Mouse (Mus musculus) midbrain, embryonic 11.5 days (tissue): ENCODE measurements around the gene Irx2. TPM values are rescaled to one million over a fixed set of nuclear protein-coding genes. Genes with fewer than 3 reads are reported as not detected.
A peak's percentile ranks its signal among the peaks of the same experiment; 100 is the strongest.

Source experiments
- ATAC-seq: fragments of 200-750 bp; cut with Nextera tagmentation; 2 replicates; pipeline ENCODE4 v1.8.0; 2017; ENCODE audit warnings: moderate TSS enrichment, moderate library complexity; ENCODE audit not compliant: low FRiP score
- DNase-seq: peaks from one replicate; pipeline ENCODE4 v3.0.0; 2015; ENCODE audit warnings: low spot score; ENCODE audit errors: missing footprints
- H3K27ac ChIP-seq: fragments of 300-500 bp; sonication (generic); 2 replicates; pipeline ENCODE4 v1.5.1; 2014; ENCODE audit warnings: low read depth, low read length
- H3K27me3 ChIP-seq: fragments of 300-500 bp; sonication (generic); 2 replicates; pipeline ENCODE4 v1.6.1; 2014; ENCODE audit warnings: mild to moderate bottlenecking, low read length, moderate library complexity, mixed read lengths; ENCODE audit not compliant: control insufficient read depth, insufficient read depth
- H3K36me3 ChIP-seq: fragments of 300-500 bp; sonication (generic); 2 replicates; pipeline ENCODE4 v1.6.1; 2014; ENCODE audit warnings: mild to moderate bottlenecking, low read length, moderate library complexity, mixed read lengths; ENCODE audit not compliant: control insufficient read depth, insufficient read depth
- H3K4me1 ChIP-seq: fragments of 300-500 bp; sonication (generic); 2 replicates; pipeline ENCODE4 v1.6.1; 2014; ENCODE audit warnings: low read length; ENCODE audit not compliant: control insufficient read depth, insufficient read depth
- H3K4me2 ChIP-seq: fragments of 300-500 bp; sonication (generic); 2 replicates; pipeline ENCODE4 v1.6.1; 2014; ENCODE audit warnings: mild to moderate bottlenecking, moderate library complexity
- H3K4me3 ChIP-seq: fragments of 300-500 bp; sonication (generic); 2 replicates; pipeline ENCODE4 v1.5.1; 2014; ENCODE audit warnings: low read depth, low read length
- H3K9ac ChIP-seq: fragments of 300-500 bp; sonication (generic); 2 replicates; pipeline ENCODE4 v1.6.1; 2014; ENCODE audit warnings: low read length
- H3K9me3 ChIP-seq: fragments of 300-500 bp; sonication (generic); 2 replicates; pipeline ENCODE4 v1.6.1; 2016; ENCODE audit warnings: low read length; ENCODE audit not compliant: control insufficient read depth
- WGBS: fragments of 180-500 bp; shearing (Covaris S2); extraction: QIAGEN DNeasy Blood & Tissue Kit; methylation state at CpG from one replicate; pipeline ENCODE4 v1.1.7; 2014; 5-methylcytosine and 5-hydroxymethylcytosine counted together
- polyA plus RNA-seq: library from polyadenylated mRNA; unstranded; fragments of >200 nt; fragmentation: Nextera tagmentation; extraction: Ambion mirVana; gene quantifications from 2 replicates; pipeline ENCODE4 v1.2.1, GENCODE M21; 2014

Gene Irx2
- polyA plus RNA-seq, 1 experiment from 2014 or later = 38.9 TPM

DNA sequence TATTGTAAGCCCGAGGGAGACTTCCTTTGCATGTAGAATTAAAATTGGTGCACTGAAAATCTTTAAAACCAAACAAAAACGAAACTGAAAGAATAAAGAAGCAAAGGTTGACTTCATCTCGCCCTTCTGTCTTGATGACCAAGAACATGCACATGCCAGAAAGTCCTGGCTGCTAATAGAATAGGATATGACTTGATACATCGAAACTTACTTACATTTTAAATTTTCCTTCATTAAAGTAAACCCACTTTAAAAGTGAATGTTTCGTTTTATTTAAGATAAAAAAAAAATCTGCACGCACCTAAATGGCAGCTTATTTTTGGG lies 3.8 kb upstream of the Irx2 start:
- no peaks in the 10 kb centered on the region for H3K9me3 ChIP-seq
- 4% methylated on average over 6 of the region's 6 CpGs for WGBS
- H3K36me3 ChIP-seq = no peaks in the 10 kb centered on the region
- peaks cover 25% of the 10 kb centered on the region for H3K4me1 ChIP-seq
- peaks cover 47% of the 10 kb centered on the region for H3K27me3 ChIP-seq
- DNase-seq (no peak), ATAC-seq (no peak)
- peak overlapping the region; percentile 29 for H3K4me3 ChIP-seq
- H3K9ac ChIP-seq = peak overlapping the region; percentile 31; the same call in 1 of the 2 replicates
- no peak overlapping the region for H3K27ac ChIP-seq
- H3K4me2 ChIP-seq = peak overlapping the region; percentile 56

- peak overlapping the region; percentile 19 for H3K4me3 ChIP-seq
- WGBS = 7% methylated on average over 28 of the region's 28 CpGs
- H3K9me3 ChIP-seq = no peaks in the 10 kb centered on the region
- ATAC-seq (no peak), DNase-seq (peak; percentile 95)
- peaks cover 47% of the 10 kb centered on the region for H3K27me3 ChIP-seq
- peaks cover 25% of the 10 kb centered on the region for H3K4me1 ChIP-seq
- H3K4me2 ChIP-seq = peak overlapping the region; percentile 56; the same call in 1 of the 2 replicates
- H3K9ac ChIP-seq = 0 out of 2 replicates have a peak overlapping the region, but pooled peaks have one; percentile 5
- H3K36me3 ChIP-seq = no peaks in the 10 kb centered on the region
- H3K27ac ChIP-seq = no peak overlapping the region
Measured at GRCm38 (mm10) chr13:72625236-72625950, 3.2 kb upstream of the Irx2 start.

GRCm38 (mm10) chr13:72627391-72628321 lies 964 bp upstream of the Irx2 start:
- H3K9me3 ChIP-seq = no peaks in the 10 kb centered on the region
- under 1% methylated on average over 42 of the region's 42 CpGs for WGBS
- H3K4me3 ChIP-seq = peak overlapping the region; percentile 92
- H3K4me1 ChIP-seq = peaks cover 31% of the 10 kb centered on the region
- H3K36me3 ChIP-seq = peaks cover 3% of the 10 kb centered on the region; the same call in 1 of the 2 replicates
- peak; percentile 98 for DNase-seq
- peaks cover 44% of the 10 kb centered on the region for H3K27me3 ChIP-seq
- peak overlapping the region; percentile 75 for H3K27ac ChIP-seq
- no peak for ATAC-seq
- peak overlapping the region; percentile 97 for H3K9ac ChIP-seq
- H3K4me2 ChIP-seq = peak overlapping the region; percentile 88

DNA sequence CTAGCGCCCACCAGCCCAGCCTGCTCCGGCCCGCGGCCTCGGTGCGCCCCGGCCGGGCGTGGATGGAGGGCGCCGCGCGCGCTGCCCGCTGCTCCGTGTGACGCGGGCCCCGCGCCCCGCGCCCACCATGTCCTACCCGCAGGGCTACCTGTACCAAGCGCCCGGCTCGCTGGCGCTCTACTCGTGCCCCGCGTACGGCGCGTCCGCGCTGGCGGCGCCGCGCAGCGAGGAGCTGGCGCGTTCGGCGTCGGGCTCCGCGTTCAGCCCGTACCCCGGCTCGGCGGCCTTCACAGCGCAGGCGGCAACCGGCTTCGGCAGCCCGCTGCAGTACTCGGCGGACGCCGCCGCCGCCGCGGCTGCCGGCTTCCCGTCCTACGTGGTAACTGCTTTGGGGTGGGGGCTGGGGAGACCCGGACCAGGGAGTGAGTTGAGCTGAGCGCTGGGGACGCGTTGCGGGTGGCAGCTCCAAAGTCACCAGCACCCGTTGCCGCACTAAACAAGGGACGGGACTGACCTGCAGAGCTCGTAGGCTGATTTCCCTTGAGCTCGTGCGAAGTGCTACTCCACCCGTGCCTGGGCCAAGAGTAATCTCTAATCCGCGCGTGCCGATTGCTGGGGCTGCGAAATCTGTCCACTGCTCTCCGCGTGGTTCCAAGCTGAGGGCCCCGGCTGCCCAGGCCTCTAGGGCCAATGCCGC lies 463 bp downstream of the Irx2 start:
- WGBS = under 1% methylated on average over 60 of the region's 88 CpGs
- peak overlapping the region; percentile 88 for H3K4me2 ChIP-seq
- H3K27me3 ChIP-seq = peaks cover 32% of the 10 kb centered on the region
- H3K9me3 ChIP-seq = no peaks in the 10 kb centered on the region
- H3K4me1 ChIP-seq = peaks cover 30% of the 10 kb centered on the region
- peak overlapping the region; percentile 97 for H3K9ac ChIP-seq
- H3K27ac ChIP-seq = peak overlapping the region; percentile 87
- peak overlapping the region; percentile 92 for H3K4me3 ChIP-seq
- peak; percentile 5; the same call in 1 of the 2 replicates for ATAC-seq
- peak; percentile 98 for DNase-seq
- peaks cover 3% of the 10 kb centered on the region; the same call in 1 of the 2 replicates for H3K36me3 ChIP-seq

DNA sequence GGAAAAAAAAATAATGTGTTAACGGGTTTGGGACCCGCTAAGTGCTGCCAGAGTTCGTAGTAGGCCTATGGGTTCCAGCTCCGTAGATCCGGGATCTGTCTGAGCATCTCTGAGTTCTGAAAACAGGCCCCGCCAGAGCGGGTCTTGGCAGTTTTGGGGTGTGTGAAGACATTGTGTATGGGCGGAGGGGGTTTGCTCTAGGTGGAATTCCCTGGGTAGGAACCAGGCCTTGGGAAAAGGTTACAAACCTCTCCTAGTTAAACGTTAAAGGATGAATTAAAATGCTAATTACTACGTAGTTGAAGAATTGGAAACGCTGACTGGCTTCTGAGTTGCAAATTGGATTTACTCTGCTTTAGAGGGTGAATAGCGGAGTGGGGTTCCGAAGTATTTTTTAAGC lies 1.2 kb downstream of the Irx2 start:
- Histone ChIP-seq H3K4me3 (peak overlapping the region; percentile 92), H3K9ac (peak overlapping the region; percentile 97), H3K9me3 (no peaks in the 10 kb centered on the region), H3K27ac (0 out of 2 replicates have a peak overlapping the region, but pooled peaks have one; percentile 33), H3K36me3 (peaks cover 3% of the 10 kb centered on the region; the same call in 1 of the 2 replicates), H3K27me3 (peaks cover 29% of the 10 kb centered on the region), H3K4me2 (peak overlapping the region; percentile 88), H3K4me1 (peaks cover 31% of the 10 kb centered on the region)
- 0% methylated on average over 13 of the region's 13 CpGs for WGBS
- ATAC-seq (no peak), DNase-seq (peak; percentile 97)

DNA sequence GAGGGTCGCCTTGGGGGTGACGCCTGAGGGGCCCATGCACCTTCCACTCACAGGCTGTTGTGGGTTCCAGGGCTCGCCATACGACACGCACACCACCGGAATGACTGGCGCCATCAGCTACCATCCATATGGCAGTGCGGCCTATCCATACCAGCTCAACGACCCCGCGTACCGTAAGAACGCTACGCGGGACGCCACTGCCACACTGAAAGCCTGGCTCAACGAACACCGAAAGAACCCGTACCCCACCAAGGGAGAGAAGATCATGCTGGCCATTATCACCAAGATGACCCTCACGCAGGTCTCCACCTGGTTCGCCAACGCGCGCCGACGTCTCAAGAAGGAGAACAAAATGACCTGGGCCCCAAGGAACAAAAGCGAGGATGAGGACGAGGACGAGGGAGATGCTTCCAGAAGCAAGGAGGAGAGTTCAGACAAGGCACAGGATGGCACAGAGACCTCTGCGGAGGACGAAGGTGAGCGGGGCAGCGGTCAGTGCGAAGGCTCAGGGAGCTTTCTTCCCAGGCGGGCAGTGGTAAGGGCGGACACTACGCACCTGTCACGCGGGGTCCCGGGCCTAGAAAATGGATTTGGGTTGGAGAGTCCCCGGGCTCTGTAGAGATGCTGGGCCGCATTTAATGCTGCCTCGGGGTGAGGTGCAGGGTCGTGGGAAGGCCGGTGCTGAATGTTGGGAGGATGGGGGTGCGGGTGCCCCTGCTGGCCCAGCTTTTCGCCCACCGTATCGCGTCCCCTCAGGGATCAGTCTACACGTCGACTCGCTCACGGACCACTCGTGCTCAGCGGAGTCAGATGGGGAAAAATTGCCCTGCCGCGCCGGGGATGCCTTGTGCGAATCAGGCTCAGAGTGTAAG lies 2.1 kb downstream of the Irx2 start:
- H3K27ac ChIP-seq = peak overlapping the region; percentile 40
- peaks cover 37% of the 10 kb centered on the region for H3K4me1 ChIP-seq
- H3K4me2 ChIP-seq = peak overlapping the region; percentile 88
- no peaks in the 10 kb centered on the region for H3K9me3 ChIP-seq
- ATAC-seq (no peak), DNase-seq (peak; percentile 96)
- peak overlapping the region; percentile 97 for H3K9ac ChIP-seq
- H3K4me3 ChIP-seq = peak overlapping the region; percentile 92
- 1% methylated on average over 60 of the region's 60 CpGs for WGBS
- peaks cover 3% of the 10 kb centered on the region; the same call in 1 of the 2 replicates for H3K36me3 ChIP-seq
- H3K27me3 ChIP-seq = peaks cover 27% of the 10 kb centered on the region

DNA sequence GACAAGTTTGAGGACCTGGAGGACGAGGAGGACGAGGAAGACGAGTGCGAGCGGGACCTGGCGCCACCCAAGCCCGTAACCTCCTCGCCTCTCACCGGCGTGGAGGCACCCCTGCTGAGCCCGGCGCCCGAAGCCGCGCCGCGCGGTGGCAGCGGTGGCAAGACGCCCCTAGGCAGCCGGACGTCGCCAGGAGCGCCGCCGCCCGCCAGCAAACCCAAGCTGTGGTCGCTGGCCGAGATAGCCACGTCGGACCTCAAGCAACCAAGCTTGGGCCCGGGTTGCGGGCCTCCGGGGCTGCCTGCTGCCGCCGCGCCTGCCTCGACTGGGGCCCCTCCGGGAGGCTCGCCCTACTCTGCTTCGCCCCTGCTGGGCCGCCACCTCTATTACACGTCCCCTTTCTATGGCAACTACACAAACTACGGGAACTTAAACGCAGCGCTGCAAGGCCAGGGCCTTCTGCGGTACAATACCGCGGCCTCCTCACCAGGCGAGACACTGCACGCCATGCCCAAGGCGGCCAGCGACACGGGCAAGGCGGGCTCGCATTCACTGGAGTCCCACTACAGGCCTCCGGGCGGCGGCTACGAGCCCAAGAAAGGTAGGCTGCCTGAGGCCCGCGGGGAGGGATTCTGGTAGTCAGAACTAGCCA lies 2.9 kb downstream of the Irx2 start:
- ATAC-seq (no peak), DNase-seq (peak; percentile 95)
- peaks cover 3% of the 10 kb centered on the region; the same call in 1 of the 2 replicates for H3K36me3 ChIP-seq
- no peaks in the 10 kb centered on the region for H3K9me3 ChIP-seq
- H3K27ac ChIP-seq = peak overlapping the region; percentile 40
- peaks cover 26% of the 10 kb centered on the region for H3K27me3 ChIP-seq
- under 1% methylated on average over 61 of the region's 62 CpGs for WGBS
- peaks cover 42% of the 10 kb centered on the region for H3K4me1 ChIP-seq
- peak overlapping the region; percentile 92 for H3K4me3 ChIP-seq
- H3K4me2 ChIP-seq = peak overlapping the region; percentile 88
- H3K9ac ChIP-seq = peak overlapping the region; percentile 97
